Mouse (Mus musculus) stomach, postnatal 0 days (tissue): ENCODE data around the gene Zhx3.

Source experiments
- CTCF ChIP-seq: IDR thresholded peaks from 2 replicates; pipeline ENCODE4 v1.5.1; 2016; ENCODE audit warnings: antibody characterized with exemption, low read depth, mild to moderate bottlenecking, moderate library complexity
- EP300 ChIP-seq: optimal IDR thresholded peaks from 2 replicates; pipeline ENCODE3; 2016; ENCODE audit warnings: antibody characterized with exemption

GRCm38 (mm10) chr2:160911558-160912201 is 38.9 kb upstream of the Zhx3 start:
- TF ChIP-seq EP300 (no peak), CTCF (peak; percentile 1; the same call in 1 of the 2 replicates)
